Mouse (Mus musculus) limb, embryonic 13.5 days (tissue): ENCODE results near the gene Creg2. TPM values are rescaled to one million over a fixed set of nuclear protein-coding genes. Genes with fewer than 3 reads are reported as not detected.
"Not testable (repeated sequence)": the region's sequence is repeated elsewhere in the genome, so short reads cannot be mapped to it uniquely, and the experiment has no call there.

Source experiments
- ATAC-seq: fragments of 200-750 bp; cut with Nextera tagmentation; 2 replicates; pipeline ENCODE4 v1.8.0; 2017; ENCODE audit warnings: low read depth, moderate number of reproducible peaks, moderate TSS enrichment; ENCODE audit not compliant: low FRiP score
- H3K27ac ChIP-seq: fragments of 300-500 bp; sonication (generic); 2 replicates; pipeline ENCODE4 v1.5.1; 2015; ENCODE audit warnings: inconsistent platforms, mild to moderate bottlenecking, moderate library complexity
- H3K27me3 ChIP-seq: fragments of 300-500 bp; sonication (generic); 2 replicates; pipeline ENCODE4 v1.6.1; 2015; ENCODE audit warnings: mild to moderate bottlenecking, inconsistent platforms
- H3K36me3 ChIP-seq: fragments of 300-500 bp; sonication (generic); 2 replicates; pipeline ENCODE4 v1.6.1; 2015; ENCODE audit warnings: inconsistent platforms, mild to moderate bottlenecking, moderate library complexity
- H3K4me1 ChIP-seq: fragments of 300-500 bp; sonication (generic); 2 replicates; pipeline ENCODE4 v1.6.1; 2015; ENCODE audit warnings: inconsistent platforms
- H3K4me2 ChIP-seq: fragments of 300-500 bp; sonication (generic); replicated peaks from 2 replicates; pipeline ENCODE4 v1.6.1; 2015; ENCODE audit warnings: inconsistent platforms, mild to moderate bottlenecking, moderate library complexity
- H3K4me3 ChIP-seq: fragments of 300-500 bp; sonication (generic); 2 replicates; pipeline ENCODE4 v1.5.1; 2015; ENCODE audit warnings: moderate library complexity, mild to moderate bottlenecking, inconsistent platforms
- H3K9ac ChIP-seq: fragments of 300-500 bp; sonication (generic); 2 replicates; pipeline ENCODE4 v1.6.1; 2015; ENCODE audit warnings: mild to moderate bottlenecking, inconsistent platforms
- H3K9me3 ChIP-seq: fragments of 300-500 bp; sonication (generic); 2 replicates; pipeline ENCODE4 v1.6.1; 2016; ENCODE audit warnings: inconsistent platforms
- WGBS: fragments of 180-500 bp; shearing (Covaris S2); methylation state at CpG from one replicate; pipeline ENCODE4 v1.1.7; 2015; 5-methylcytosine and 5-hydroxymethylcytosine counted together
- polyA plus RNA-seq: library from polyadenylated mRNA; unstranded; fragments of >200 nt; fragmentation: Nextera tagmentation; extraction: Ambion mirVana; gene quantifications from 2 replicates; pipeline ENCODE4 v1.2.1, GENCODE M21; 2015

Gene Creg2
- polyA plus RNA-seq, 1 experiment from 2014 or later, result 0.15 TPM

- peak; percentile 26; the same call in 1 of the 2 replicates for ATAC-seq
- Histone ChIP-seq H3K4me2 (peak overlapping the region; percentile 31; the same call in 1 of the 2 replicates), H3K36me3 (no peaks in the 10 kb centered on the region), H3K4me3 (no peak overlapping the region), H3K27ac (peak overlapping the region; percentile 40; the same call in 1 of the 2 replicates), H3K9ac (no peak overlapping the region), H3K9me3 (peaks cover 5% of the 10 kb centered on the region), H3K27me3 (no peaks in the 10 kb centered on the region), H3K4me1 (peaks cover 25% of the 10 kb centered on the region)
- WGBS, result 17% methylated on average over 8 of the region's 8 CpGs
Observed at GRCm38 (mm10) chr1:39618524-39618923, 32.8 kb downstream of the Creg2 start.

GRCm38 (mm10) chr1:39615526-39615925 lies 35.7 kb downstream of the Creg2 start:
- no peaks in the 10 kb centered on the region for H3K27me3 ChIP-seq
- peaks cover 3% of the 10 kb centered on the region for H3K9me3 ChIP-seq
- H3K36me3 ChIP-seq, result no peaks in the 10 kb centered on the region
- no peak overlapping the region for H3K4me2 ChIP-seq
- H3K9ac ChIP-seq, result no peak overlapping the region
- no peak for ATAC-seq
- peaks cover 28% of the 10 kb centered on the region for H3K4me1 ChIP-seq
- H3K27ac ChIP-seq, result no peak overlapping the region
- H3K4me3 ChIP-seq, result no peak overlapping the region
- WGBS, result 69% methylated on average over 6 of the region's 6 CpGs

GRCm38 (mm10) chr1:39614462-39615279 lies 36.6 kb downstream of the Creg2 start:
- no peaks in the 10 kb centered on the region for H3K27me3 ChIP-seq
- no peak overlapping the region for H3K4me3 ChIP-seq
- 15% methylated on average over 11 of the region's 11 CpGs for WGBS
- peaks cover 28% of the 10 kb centered on the region for H3K4me1 ChIP-seq
- H3K27ac ChIP-seq, result peak overlapping the region; percentile 16; the same call in 1 of the 2 replicates
- no peaks in the 10 kb centered on the region for H3K36me3 ChIP-seq
- H3K9me3 ChIP-seq, result no peaks in the 10 kb centered on the region
- H3K9ac ChIP-seq, result no peak overlapping the region; the same call in 1 of the 2 replicates
- H3K4me2 ChIP-seq, result peak overlapping the region; percentile 28
- peak; percentile 29; the same call in 1 of the 2 replicates for ATAC-seq

GRCm38 (mm10) chr1:39613061-39613460 lies 38.2 kb downstream of the Creg2 start:
- H3K4me1 ChIP-seq, result peaks cover 20% of the 10 kb centered on the region
- no peak overlapping the region for H3K9ac ChIP-seq
- H3K9me3 ChIP-seq, result no peaks in the 10 kb centered on the region
- no peak overlapping the region for H3K4me3 ChIP-seq
- no peaks in the 10 kb centered on the region for H3K36me3 ChIP-seq
- H3K4me2 ChIP-seq, result no peak overlapping the region
- H3K27me3 ChIP-seq, result no peaks in the 10 kb centered on the region
- 73% methylated on average over 3 of the region's 3 CpGs for WGBS
- H3K27ac ChIP-seq, result no peak overlapping the region
- no peak for ATAC-seq

GRCm38 (mm10) chr1:39612491-39612890 lies 38.8 kb downstream of the Creg2 start:
- 68% methylated on average over 5 of the region's 5 CpGs for WGBS
- Histone ChIP-seq H3K27ac (no peak overlapping the region), H3K4me3 (no peak overlapping the region), H3K27me3 (no peaks in the 10 kb centered on the region), H3K36me3 (no peaks in the 10 kb centered on the region), H3K9ac (no peak overlapping the region), H3K4me2 (no peak overlapping the region), H3K9me3 (no peaks in the 10 kb centered on the region), H3K4me1 (peaks cover 17% of the 10 kb centered on the region)
- no peak for ATAC-seq

- H3K4me3 ChIP-seq, result no peak overlapping the region
- no peak overlapping the region for H3K9ac ChIP-seq
- no peak for ATAC-seq
- no peaks in the 10 kb centered on the region for H3K27me3 ChIP-seq
- no peaks in the 10 kb centered on the region for H3K9me3 ChIP-seq
- H3K4me2 ChIP-seq, result no peak overlapping the region
- H3K27ac ChIP-seq, result no peak overlapping the region
- 36% methylated on average over 8 of the region's 8 CpGs for WGBS
- H3K4me1 ChIP-seq, result peaks cover 6% of the 10 kb centered on the region; the same call in 1 of the 2 replicates
- H3K36me3 ChIP-seq, result no peaks in the 10 kb centered on the region
Observed at GRCm38 (mm10) chr1:39608534-39608933, 42.7 kb downstream of the Creg2 start.

- Histone ChIP-seq H3K4me2 (no peak overlapping the region), H3K27ac (no peak overlapping the region), H3K9me3 (peaks cover 4% of the 10 kb centered on the region), H3K4me1 (peaks cover 13% of the 10 kb centered on the region), H3K36me3 (no peaks in the 10 kb centered on the region), H3K9ac (no peak overlapping the region), H3K27me3 (no peaks in the 10 kb centered on the region), H3K4me3 (no peak overlapping the region)
- ATAC-seq, result no peak
- WGBS, result 92% methylated on average over 3 of the region's 3 CpGs
Observed at GRCm38 (mm10) chr1:39602477-39602876, 48.8 kb downstream of the Creg2 start.

GRCm38 (mm10) chr1:39598726-39599125 lies 52.5 kb downstream of the Creg2 start:
- peaks cover 4% of the 10 kb centered on the region for H3K9me3 ChIP-seq
- no peak overlapping the region for H3K4me2 ChIP-seq
- no peak overlapping the region for H3K27ac ChIP-seq
- no peaks in the 10 kb centered on the region for H3K27me3 ChIP-seq
- H3K36me3 ChIP-seq, result no peaks in the 10 kb centered on the region
- 87% methylated on average over 11 of the region's 11 CpGs for WGBS
- ATAC-seq, result no peak
- H3K9ac ChIP-seq, result no peak overlapping the region
- H3K4me1 ChIP-seq, result peaks cover 13% of the 10 kb centered on the region
- no peak overlapping the region for H3K4me3 ChIP-seq

- 93% methylated on average over 9 of the region's 9 CpGs for WGBS
- not testable (repeated sequence) for H3K9me3 ChIP-seq, H3K36me3 ChIP-seq, ATAC-seq, H3K4me3 ChIP-seq, H3K27ac ChIP-seq, H3K4me2 ChIP-seq, H3K9ac ChIP-seq, H3K27me3 ChIP-seq
- H3K4me1 ChIP-seq, result peaks cover 16% of the 10 kb centered on the region
Observed at GRCm38 (mm10) chr1:39597135-39597534, 54.1 kb downstream of the Creg2 start.

- Histone ChIP-seq H3K4me2 (no peak overlapping the region), H3K4me1 (0 out of 2 replicates have a peak, but pooled peaks cover 6% of the 10 kb centered on the region), H3K9me3 (no peaks in the 10 kb centered on the region), H3K27ac (no peak overlapping the region), H3K4me3 (no peak overlapping the region), H3K36me3 (no peaks in the 10 kb centered on the region), H3K27me3 (no peaks in the 10 kb centered on the region), H3K9ac (no peak overlapping the region)
- WGBS, result 44% methylated on average over 10 of the region's 10 CpGs
- no peak for ATAC-seq
Observed at GRCm38 (mm10) chr1:39593836-39594235, 57.4 kb downstream of the Creg2 start.

- Histone ChIP-seq H3K4me1 (0 out of 2 replicates have a peak, but pooled peaks cover 6% of the 10 kb centered on the region), H3K4me3 (no peak overlapping the region), H3K36me3 (no peaks in the 10 kb centered on the region), H3K4me2 (no peak overlapping the region), H3K27ac (no peak overlapping the region), H3K9me3 (no peaks in the 10 kb centered on the region), H3K27me3 (no peaks in the 10 kb centered on the region), H3K9ac (no peak overlapping the region)
- no peak for ATAC-seq
- 74% methylated on average over 4 of the region's 4 CpGs for WGBS
Observed at GRCm38 (mm10) chr1:39592090-39592489, 59.2 kb downstream of the Creg2 start.

GRCm38 (mm10) chr1:39591557-39591956 lies 59.7 kb downstream of the Creg2 start:
- H3K27me3 ChIP-seq, H3K4me1 ChIP-seq, H3K9ac ChIP-seq, H3K36me3 ChIP-seq, H3K4me2 ChIP-seq, H3K9me3 ChIP-seq, H3K4me3 ChIP-seq, ATAC-seq, H3K27ac ChIP-seq: not testable (repeated sequence)
- 34% methylated on average over 1 of the region's 1 CpGs for WGBS
